Mouse (Mus musculus): Measurements from ENCODE around the gene Rpp30.

DNA sequence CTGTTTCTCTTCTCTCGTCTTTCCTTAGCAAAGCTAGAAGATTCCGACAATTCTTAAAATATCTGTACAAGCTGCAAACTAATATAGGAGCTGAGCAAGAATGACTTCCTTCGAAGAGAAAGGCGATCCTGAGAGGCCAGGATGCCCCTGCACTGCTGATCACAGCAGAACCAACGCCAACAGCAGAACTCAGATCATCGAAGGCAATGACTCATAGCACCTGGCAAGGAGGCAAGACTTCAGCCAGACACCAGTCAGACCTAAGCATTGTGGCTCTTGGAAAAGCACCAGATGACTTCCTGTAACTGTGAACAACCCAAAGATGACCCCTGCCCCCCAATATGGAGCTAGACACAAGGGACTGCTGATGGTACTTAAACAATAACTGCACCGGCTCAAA is 37.5 kb upstream of the Rpp30 start:
- TF ChIP-seq CTCF (IDR thresholded peaks at IDR 0.05; ENCODE audit: low read depth) (no peak), EP300 (IDR thresholded peaks at IDR 0.05; ENCODE audit: low read depth) (no peak)
